Mouse (Mus musculus): ENCODE data around the gene Ccdc187.

- TF ChIP-seq POLR2A (IDR thresholded peaks at IDR 0.05; ENCODE audit: extremely low read depth, insufficient read depth, low read length) (no peak), CTCF (IDR thresholded peaks at IDR 0.05; ENCODE audit: low read depth, low read length) (no peak)
Observed at GRCm38 (mm10) chr2:26266066-26266742, 28.2 kb downstream of the Ccdc187 start.
